Mouse (Mus musculus) heart, adult 2 months (tissue): ENCODE data around the gene Dtd1. TPM values are rescaled to one million over a fixed set of nuclear protein-coding genes. Genes with fewer than 3 reads are reported as not detected.

Experiments
- DNase-seq, 2 experiments: peaks; one replicate each; pipeline ENCODE4 v3.0.0; 2021
- H3K27ac ChIP-seq: fragments of 200-600 bp; 2 replicates; pipeline ENCODE4 v1.8.1; 2022
- H3K27me3 ChIP-seq: fragments of 200-500 bp; 2 replicates; pipeline ENCODE4 v1.6.1; 2012; ENCODE audit warnings: mild to moderate bottlenecking, low read length, inconsistent platforms, mixed read lengths; ENCODE audit not compliant: control insufficient read depth, insufficient read depth
- H3K36me3 ChIP-seq: fragments of 200-500 bp; 2 replicates; pipeline ENCODE4 v1.6.1; 2012; ENCODE audit warnings: low read length, inconsistent platforms; ENCODE audit not compliant: control insufficient read depth, insufficient read depth
- H3K4me1 ChIP-seq: fragments of 200-500 bp; 2 replicates; pipeline ENCODE4 v1.6.1; 2011; ENCODE audit warnings: low read length; ENCODE audit not compliant: control insufficient read depth, insufficient read depth
- H3K4me3 ChIP-seq: fragments of 200-600 bp; 2 replicates; pipeline ENCODE4 v1.8.1; 2022
- H3K79me2 ChIP-seq: fragments of 200-500 bp; replicated peaks from 2 replicates; pipeline ENCODE4 v1.6.1; 2012; ENCODE audit warnings: mild to moderate bottlenecking, inconsistent platforms, low read length, moderate library complexity, mixed read lengths; ENCODE audit not compliant: control insufficient read depth, insufficient read depth
- H3K9ac ChIP-seq: fragments of 200-500 bp; 2 replicates; pipeline ENCODE4 v1.6.1; 2012; ENCODE audit warnings: low read depth, mild to moderate bottlenecking, control low read depth, inconsistent platforms, low read length, mixed read lengths
- CTCF ChIP-seq: fragments of 200-600 bp; IDR thresholded peaks from 2 replicates; pipeline ENCODE4 v1.8.1; 2022; ENCODE audit warnings: antibody characterized with exemption, mild to moderate bottlenecking, moderate library complexity
- EP300 ChIP-seq: fragments of 200-500 bp; IDR thresholded peaks from 2 replicates; pipeline ENCODE4 v1.6.1; 2011; ENCODE audit warnings: low read depth, low read length, control low read depth; ENCODE audit not compliant: insufficient read depth
- POLR2A ChIP-seq: fragments of 200-500 bp; IDR thresholded peaks from 2 replicates; pipeline ENCODE4 v1.6.1; 2011; ENCODE audit warnings: mild to moderate bottlenecking, low read depth, low read length, control low read depth; ENCODE audit not compliant: insufficient read depth
- WGBS: fragments of 180-500 bp; shearing (Covaris S2); methylation state at CpG from one replicate; pipeline ENCODE4 v1.1.7; 2018; 5-methylcytosine and 5-hydroxymethylcytosine counted together
- intact Hi-C: fragments of 180-260 bp; cut with DNase I; formaldehyde crosslinking; loops from one replicate; pipeline ENCODE4 v1.15.1; 2025
- polyA plus RNA-seq: library from polyadenylated mRNA; depleted of rRNA; stranded (reverse); fragments of >200 nt; gene quantifications from 2 replicates; pipeline ENCODE4 v1.2.3, GENCODE M21; 2012
- total RNA-seq, 2 experiments: library from RNA; stranded (reverse); gene quantifications; 2 replicates each; pipeline ENCODE4 v1.2.3; 2021

Gene Dtd1
- total and polyA plus RNA-seq, 3 experiments, result 10.5 to 15.7 (median 13.9) TPM

GRCm38 (mm10) chr2:144719718-144720117, 120.0 kb downstream of the Dtd1 start:
- 86% methylated on average over 4 of the region's 4 CpGs for WGBS
- H3K79me2 ChIP-seq, result no peaks in the 10 kb centered on the region
- no peak for DNase-seq
- no peak overlapping the region for H3K9ac ChIP-seq
- no peaks in the 10 kb centered on the region for H3K36me3 ChIP-seq
- TF ChIP-seq CTCF (no peak), EP300 (no peak), POLR2A (no peak)
- no peaks in the 10 kb centered on the region; the same call in 1 of the 2 replicates for H3K4me1 ChIP-seq
- H3K27ac ChIP-seq, result no peak overlapping the region
- H3K4me3 ChIP-seq, result no peak overlapping the region
- intact Hi-C loops, result loop anchor here (10.0 kb wide), 1 partner anchor 145 kb away; no protein-coding TSS in a partner anchor
- no peaks in the 10 kb centered on the region for H3K27me3 ChIP-seq

GRCm38 (mm10) chr2:144720407-144720959, 120.8 kb downstream of the Dtd1 start:
- no peaks in the 10 kb centered on the region for H3K27me3 ChIP-seq
- no peak overlapping the region for H3K4me3 ChIP-seq
- WGBS, result 38% methylated on average over 5 of the region's 5 CpGs
- intact Hi-C loops, result loop anchor here (10.0 kb wide), 1 partner anchor 144 kb away; no protein-coding TSS in a partner anchor
- no peak overlapping the region for H3K9ac ChIP-seq
- no peaks in the 10 kb centered on the region; the same call in 1 of the 2 replicates for H3K4me1 ChIP-seq
- DNase-seq, result no peak
- no peak overlapping the region for H3K27ac ChIP-seq
- no peaks in the 10 kb centered on the region for H3K79me2 ChIP-seq
- H3K36me3 ChIP-seq, result no peaks in the 10 kb centered on the region
- TF ChIP-seq EP300 (no peak), POLR2A (no peak), CTCF (no peak)

- no peak overlapping the region for H3K4me3 ChIP-seq
- DNase-seq, result no peak
- no peaks in the 10 kb centered on the region for H3K36me3 ChIP-seq
- peaks cover 2% of the 10 kb centered on the region for H3K4me1 ChIP-seq
- 91% methylated on average over 1 of the region's 1 CpGs for WGBS
- H3K27ac ChIP-seq, result no peak overlapping the region
- intact Hi-C loops, result loop anchor here (10.0 kb wide), 1 partner anchor 140 kb away; no protein-coding TSS in a partner anchor
- no peak overlapping the region for H3K9ac ChIP-seq
- TF ChIP-seq EP300 (no peak), POLR2A (no peak), CTCF (peak; percentile 58)
- no peaks in the 10 kb centered on the region for H3K79me2 ChIP-seq
- no peaks in the 10 kb centered on the region for H3K27me3 ChIP-seq
Measured at GRCm38 (mm10) chr2:144724679-144725078, 125.0 kb downstream of the Dtd1 start.

GRCm38 (mm10) chr2:144727136-144727535, 127.4 kb downstream of the Dtd1 start:
- WGBS, result 51% methylated on average over 3 of the region's 3 CpGs
- intact Hi-C loops, result loop anchor here (10.0 kb wide), 1 partner anchor 138 kb away; no protein-coding TSS in a partner anchor

GRCm38 (mm10) chr2:144729776-144730175, 130.1 kb downstream of the Dtd1 start:
- WGBS, result 82% methylated on average over 2 of the region's 2 CpGs

More at GRCm38 (mm10) chr2:144727136-144727535, 127.4 kb downstream of the Dtd1 start:
- peak in 1 of 2 experiments; percentile 17 for DNase-seq
- Histone ChIP-seq H3K36me3 (no peaks in the 10 kb centered on the region), H3K27me3 (no peaks in the 10 kb centered on the region), H3K79me2 (no peaks in the 10 kb centered on the region), H3K9ac (no peak overlapping the region), H3K27ac (no peak overlapping the region), H3K4me3 (no peak overlapping the region), H3K4me1 (peaks cover 2% of the 10 kb centered on the region; the same call in 1 of the 2 replicates)
- TF ChIP-seq EP300 (no peak), POLR2A (no peak), CTCF (no peak)

GRCm38 (mm10) chr2:144738161-144738560, 138.5 kb downstream of the Dtd1 start:
- Histone ChIP-seq H3K9ac (no peak overlapping the region), H3K27me3 (no peaks in the 10 kb centered on the region), H3K36me3 (no peaks in the 10 kb centered on the region), H3K4me1 (peaks cover 2% of the 10 kb centered on the region; the same call in 1 of the 2 replicates), H3K27ac (no peak overlapping the region), H3K4me3 (no peak overlapping the region), H3K79me2 (no peaks in the 10 kb centered on the region)
- intact Hi-C loops, result no loop called here
- TF ChIP-seq POLR2A (no peak), CTCF (no peak), EP300 (no peak)
- DNase-seq, result no peak
- 78% methylated on average over 5 of the region's 5 CpGs for WGBS

More at GRCm38 (mm10) chr2:144729776-144730175, 130.1 kb downstream of the Dtd1 start:
- no peak overlapping the region for H3K9ac ChIP-seq
- H3K36me3 ChIP-seq, result no peaks in the 10 kb centered on the region
- DNase-seq, result peak in 1 of 2 experiments; percentile 0
- TF ChIP-seq EP300 (no peak), CTCF (no peak), POLR2A (no peak)
- no peak overlapping the region for H3K27ac ChIP-seq
- H3K4me3 ChIP-seq, result no peak overlapping the region
- H3K79me2 ChIP-seq, result no peaks in the 10 kb centered on the region
- H3K4me1 ChIP-seq, result peaks cover 2% of the 10 kb centered on the region; the same call in 1 of the 2 replicates
- no peaks in the 10 kb centered on the region for H3K27me3 ChIP-seq
- intact Hi-C loops, result loop anchor here (10.0 kb wide), 1 partner anchor 135 kb away; no protein-coding TSS in a partner anchor
